Mouse (Mus musculus): ENCODE results near the gene Vangl2. TPM values are rescaled to one million over a fixed set of nuclear protein-coding genes. Genes with fewer than 3 reads are reported as not detected.

Vangl2 gene
- polyA plus RNA-seq, 1 experiment from 2014 or later, result 57.3 TPM

DNA sequence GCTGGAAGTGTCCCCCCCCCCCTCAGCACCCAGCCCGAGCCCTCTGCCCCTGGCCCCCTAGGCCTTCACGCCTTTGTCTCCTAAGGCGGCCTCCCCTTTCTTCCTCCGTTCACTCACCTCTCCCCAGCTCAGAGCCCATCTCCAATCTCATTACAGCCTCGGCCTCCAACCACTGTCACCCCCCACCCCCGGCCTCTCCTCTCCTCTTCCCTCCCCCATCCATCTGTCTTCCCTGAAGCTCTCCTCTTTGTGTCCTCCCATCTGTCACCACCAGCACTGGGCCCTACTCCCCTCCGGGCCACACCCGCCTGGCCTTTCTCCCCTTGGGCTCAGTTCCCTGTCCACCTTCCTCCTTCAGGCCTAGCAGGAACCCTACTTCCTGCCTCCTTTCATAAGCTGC is 33.0 kb upstream of the Vangl2 start:
- H3K9ac ChIP-seq (replicated peaks; ENCODE audit: low read length), result no peak overlapping the region
- H3K36me3 ChIP-seq (ENCODE audit: control insufficient read depth, insufficient read depth, low read length), result peaks cover 23% of the 10 kb centered on the region
- H3K4me2 ChIP-seq (ENCODE audit: low read length), result no peak overlapping the region
- no peaks in the 10 kb centered on the region for H3K27me3 ChIP-seq (ENCODE audit: control insufficient read depth, insufficient read depth, low read length)
- peaks cover 36% of the 10 kb centered on the region; the same call in 1 of the 2 replicates for H3K4me1 ChIP-seq (ENCODE audit: control insufficient read depth, insufficient read depth, low read length)
- H3K9me3 ChIP-seq (ENCODE audit: control insufficient read depth, low read length), result no peaks in the 10 kb centered on the region
- WGBS, result 18% methylated on average over 8 of the region's 8 CpGs
- ATAC-seq (ENCODE audit: low FRiP score, low TSS enrichment) (peak; percentile 38; the same call in 1 of the 2 replicates), DNase-seq (no peak)
- no peak overlapping the region for H3K4me3 ChIP-seq (replicated peaks; ENCODE audit: low read depth, low read length)
- H3K27ac ChIP-seq (replicated peaks; ENCODE audit: low read depth, low read length), result peak overlapping the region; percentile 77

DNA sequence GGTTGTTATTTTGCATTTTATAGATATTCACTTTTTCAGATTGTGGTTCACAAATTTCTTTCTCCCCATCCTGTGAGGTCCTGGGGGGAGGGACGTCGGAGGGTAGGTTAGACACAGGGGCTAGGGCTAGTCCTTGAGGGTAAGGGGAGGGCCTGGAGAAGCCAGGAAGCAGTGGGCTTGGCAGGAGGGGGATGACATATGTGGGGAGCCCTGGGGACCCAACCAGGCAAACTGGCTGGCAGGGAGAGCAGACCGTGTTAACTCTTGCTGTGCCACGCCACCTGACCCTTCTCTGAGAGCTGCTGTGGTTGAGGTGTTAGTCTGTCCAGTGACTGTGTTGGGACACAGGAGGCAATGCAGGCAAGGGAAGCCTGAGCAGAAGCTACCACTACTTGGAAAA is 32.4 kb upstream of the Vangl2 start:
- Histone ChIP-seq H3K4me3 (replicated peaks; ENCODE audit: low read depth, low read length) (no peak overlapping the region), H3K9ac (replicated peaks; ENCODE audit: low read length) (no peak overlapping the region), H3K4me1 (ENCODE audit: control insufficient read depth, insufficient read depth, low read length) (peaks cover 36% of the 10 kb centered on the region; the same call in 1 of the 2 replicates), H3K27me3 (ENCODE audit: control insufficient read depth, insufficient read depth, low read length) (no peaks in the 10 kb centered on the region), H3K27ac (replicated peaks; ENCODE audit: low read depth, low read length) (peak overlapping the region; percentile 77), H3K36me3 (ENCODE audit: control insufficient read depth, insufficient read depth, low read length) (peaks cover 17% of the 10 kb centered on the region), H3K9me3 (ENCODE audit: control insufficient read depth, low read length) (no peaks in the 10 kb centered on the region), H3K4me2 (ENCODE audit: low read length) (no peak overlapping the region)
- DNase-seq (peak; percentile 55), ATAC-seq (ENCODE audit: low FRiP score, low TSS enrichment) (peak; percentile 36; the same call in 1 of the 2 replicates)
- WGBS, result 29% methylated on average over 4 of the region's 4 CpGs

DNA sequence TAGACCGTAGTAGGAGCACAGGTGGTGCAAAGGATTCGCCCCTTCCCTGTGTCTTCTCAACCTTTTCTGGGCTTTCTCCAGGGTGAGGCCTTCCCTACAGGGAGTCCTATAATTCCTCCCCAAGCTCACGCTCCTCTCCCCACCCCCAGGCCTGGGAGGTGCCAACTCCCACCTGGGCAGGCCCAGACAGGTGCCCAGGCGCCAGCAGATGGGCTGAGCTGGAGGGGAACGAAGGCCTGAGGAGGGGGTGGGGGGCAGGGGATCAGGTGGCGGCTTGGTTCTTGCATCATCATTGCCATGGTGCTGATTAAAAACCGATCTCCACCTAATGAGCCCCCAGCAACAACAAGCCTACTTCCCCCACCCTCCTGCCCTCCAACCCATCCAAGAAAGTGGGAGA is 30.6 kb upstream of the Vangl2 start:
- Histone ChIP-seq H3K9ac (replicated peaks; ENCODE audit: low read length) (no peak overlapping the region), H3K4me1 (ENCODE audit: control insufficient read depth, insufficient read depth, low read length) (peaks cover 41% of the 10 kb centered on the region), H3K36me3 (ENCODE audit: control insufficient read depth, insufficient read depth, low read length) (no peaks in the 10 kb centered on the region), H3K27me3 (ENCODE audit: control insufficient read depth, insufficient read depth, low read length) (no peaks in the 10 kb centered on the region), H3K27ac (replicated peaks; ENCODE audit: low read depth, low read length) (peak overlapping the region; percentile 74), H3K4me3 (replicated peaks; ENCODE audit: low read depth, low read length) (no peak overlapping the region), H3K9me3 (ENCODE audit: control insufficient read depth, low read length) (no peaks in the 10 kb centered on the region), H3K4me2 (ENCODE audit: low read length) (no peak overlapping the region)
- DNase-seq, result no peak
- no peak for ATAC-seq (ENCODE audit: low FRiP score, low TSS enrichment)
- 39% methylated on average over 7 of the region's 7 CpGs for WGBS

DNA sequence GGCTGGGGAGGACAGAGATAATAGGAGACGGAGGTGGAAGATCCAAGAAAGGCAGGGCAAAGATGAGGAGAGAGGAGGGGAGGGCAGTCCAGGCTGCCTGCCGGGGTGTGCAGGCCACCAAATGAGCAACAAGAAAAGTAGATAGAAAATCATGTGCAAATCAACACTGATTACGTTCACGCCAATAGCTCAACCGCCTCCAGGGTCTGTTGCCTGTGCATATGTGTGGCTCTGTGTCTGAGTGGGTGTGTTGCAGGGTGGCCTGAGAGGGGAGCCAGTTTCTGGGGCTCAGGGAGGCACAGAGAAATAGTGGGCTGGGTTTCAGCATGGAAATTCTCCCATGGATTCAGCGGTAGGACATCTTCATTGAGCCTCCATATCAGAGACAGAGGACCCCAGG is 30.1 kb upstream of the Vangl2 start:
- Histone ChIP-seq H3K27me3 (ENCODE audit: control insufficient read depth, insufficient read depth, low read length) (no peaks in the 10 kb centered on the region), H3K4me3 (replicated peaks; ENCODE audit: low read depth, low read length) (no peak overlapping the region), H3K36me3 (ENCODE audit: control insufficient read depth, insufficient read depth, low read length) (no peaks in the 10 kb centered on the region), H3K4me1 (ENCODE audit: control insufficient read depth, insufficient read depth, low read length) (peaks cover 47% of the 10 kb centered on the region), H3K9ac (replicated peaks; ENCODE audit: low read length) (no peak overlapping the region), H3K27ac (replicated peaks; ENCODE audit: low read depth, low read length) (peak overlapping the region; percentile 74), H3K4me2 (ENCODE audit: low read length) (peak overlapping the region; percentile 80; the same call in 1 of the 2 replicates), H3K9me3 (ENCODE audit: control insufficient read depth, low read length) (no peaks in the 10 kb centered on the region)
- ATAC-seq (ENCODE audit: low FRiP score, low TSS enrichment) (no peak), DNase-seq (no peak)
- WGBS, result 22% methylated on average over 6 of the region's 6 CpGs

DNA sequence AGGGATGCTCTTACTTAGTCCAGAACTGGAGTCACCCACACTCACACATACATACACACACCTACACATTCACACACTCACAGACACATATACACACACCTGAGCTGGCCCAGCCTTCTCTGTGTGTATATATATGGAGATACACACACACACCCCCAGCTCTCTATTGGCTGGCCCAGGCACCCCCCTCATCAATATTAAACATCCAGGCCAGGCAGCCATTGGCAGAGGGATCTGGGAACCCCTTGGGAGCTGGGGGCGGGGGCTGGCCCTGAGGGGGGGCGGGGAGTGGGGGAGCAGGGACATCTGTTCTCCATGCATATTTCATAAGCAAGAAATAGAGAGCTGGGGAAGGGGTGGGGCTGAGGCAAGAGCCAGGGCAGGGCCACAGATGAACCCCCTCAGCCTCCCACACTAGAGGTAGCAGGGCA is 29.3 kb upstream of the Vangl2 start, which contains the start of gene Nhlh1:
Gene Nhlh1, minus strand, starts transcription at position 83 of the 431 bp plus-strand sequence.
- Histone ChIP-seq H3K4me3 (replicated peaks; ENCODE audit: low read depth, low read length) (peak within 1 kb of the TSS; percentile 30), H3K9me3 (ENCODE audit: control insufficient read depth, low read length) (no peaks in the 10 kb centered on the region), H3K9ac (replicated peaks; ENCODE audit: low read length) (peak within 1 kb of the TSS; percentile 40; the same call in 1 of the 2 replicates), H3K4me2 (ENCODE audit: low read length) (peak within 1 kb of the TSS; percentile 80), H3K36me3 (ENCODE audit: control insufficient read depth, insufficient read depth, low read length) (no peaks in the 10 kb centered on the region), H3K27ac (replicated peaks; ENCODE audit: low read depth, low read length) (peak within 1 kb of the TSS; percentile 74), H3K27me3 (ENCODE audit: control insufficient read depth, insufficient read depth, low read length) (no peaks in the 10 kb centered on the region), H3K4me1 (ENCODE audit: control insufficient read depth, insufficient read depth, low read length) (peaks cover 53% of the 10 kb centered on the region)
- WGBS, result 7% methylated on average over 2 of the region's 2 CpGs
- ATAC-seq (ENCODE audit: low FRiP score, low TSS enrichment) (peak; percentile 80), DNase-seq (peak; percentile 80)

DNA sequence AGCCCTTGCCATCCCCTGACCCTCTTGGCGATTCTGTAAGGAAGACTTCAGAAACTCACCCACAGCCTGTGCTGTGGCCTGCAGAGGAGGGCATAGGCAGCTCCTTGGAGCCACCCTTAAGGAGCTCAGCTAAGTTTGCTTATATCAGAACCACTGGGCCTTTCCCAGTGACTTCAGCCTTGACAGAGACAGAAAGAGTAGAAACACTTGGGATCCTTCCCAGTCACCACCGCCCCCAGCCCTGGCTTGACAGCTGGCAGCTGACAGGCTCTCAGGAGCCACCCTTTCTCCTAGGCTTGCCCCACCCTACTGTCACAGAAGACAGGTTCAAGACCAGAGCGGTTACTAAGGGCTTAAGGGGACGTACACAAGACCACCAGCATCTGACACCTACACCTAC is 28.0 kb upstream of the Vangl2 start:
- no peaks in the 10 kb centered on the region for H3K27me3 ChIP-seq (ENCODE audit: control insufficient read depth, insufficient read depth, low read length)
- ATAC-seq (ENCODE audit: low FRiP score, low TSS enrichment) (no peak), DNase-seq (no peak)
- peak overlapping the region; percentile 39; the same call in 1 of the 2 replicates for H3K9ac ChIP-seq (replicated peaks; ENCODE audit: low read length)
- peak overlapping the region; percentile 30 for H3K4me3 ChIP-seq (replicated peaks; ENCODE audit: low read depth, low read length)
- H3K9me3 ChIP-seq (ENCODE audit: control insufficient read depth, low read length), result no peaks in the 10 kb centered on the region
- WGBS, result 67% methylated on average over 4 of the region's 4 CpGs
- H3K27ac ChIP-seq (replicated peaks; ENCODE audit: low read depth, low read length), result no peak overlapping the region
- peak overlapping the region; percentile 80 for H3K4me2 ChIP-seq (ENCODE audit: low read length)
- H3K36me3 ChIP-seq (ENCODE audit: control insufficient read depth, insufficient read depth, low read length), result no peaks in the 10 kb centered on the region
- H3K4me1 ChIP-seq (ENCODE audit: control insufficient read depth, insufficient read depth, low read length), result peaks cover 51% of the 10 kb centered on the region

DNA sequence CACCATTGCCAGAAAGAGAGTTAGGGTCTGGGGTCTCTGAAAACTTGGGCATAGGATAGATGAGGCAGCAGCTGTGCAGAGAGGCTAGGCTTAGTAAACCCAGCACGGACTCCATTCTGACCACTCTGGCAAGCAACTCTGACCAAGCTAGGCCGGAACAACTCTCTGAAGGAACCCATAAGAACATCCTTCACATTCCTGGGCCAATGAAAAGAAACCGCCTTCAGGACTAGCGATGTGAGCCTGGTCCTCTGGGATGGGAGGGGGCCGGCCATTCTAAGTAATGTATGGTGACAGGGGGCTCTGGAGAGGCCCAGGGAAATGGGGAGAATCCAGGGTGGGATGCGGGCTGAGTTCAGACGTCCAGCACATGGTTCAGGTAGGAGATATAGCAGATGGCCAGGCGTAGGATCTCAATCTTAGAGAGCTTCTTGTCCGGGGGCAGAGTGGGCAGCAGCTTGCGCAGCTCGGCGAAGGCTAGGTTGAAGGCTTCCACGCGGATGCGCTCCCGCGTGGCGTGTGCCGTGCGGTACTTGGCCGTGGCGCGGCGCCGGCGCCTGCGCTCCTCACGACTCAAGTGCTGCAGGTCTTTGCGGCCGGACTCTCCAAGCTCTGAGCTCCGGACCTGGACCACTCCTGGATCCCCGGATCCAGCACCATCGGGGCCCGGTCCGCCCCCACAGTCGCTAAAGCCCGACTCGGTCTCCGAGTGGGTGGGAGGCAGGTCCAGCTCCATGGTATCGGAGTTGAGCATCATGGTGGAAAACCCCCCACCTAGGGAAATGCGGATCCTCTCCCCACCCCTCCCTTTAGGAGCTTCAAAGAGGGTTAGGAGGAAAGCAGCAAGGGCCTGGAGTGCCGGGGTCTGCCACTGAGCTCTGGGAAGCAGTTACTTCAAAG is 25.5 kb upstream of the Vangl2 start:
- Histone ChIP-seq H3K9ac (replicated peaks; ENCODE audit: low read length) (peak overlapping the region; percentile 66), H3K9me3 (ENCODE audit: control insufficient read depth, low read length) (no peaks in the 10 kb centered on the region), H3K27me3 (ENCODE audit: control insufficient read depth, insufficient read depth, low read length) (no peaks in the 10 kb centered on the region), H3K4me3 (replicated peaks; ENCODE audit: low read depth, low read length) (peak overlapping the region; percentile 44), H3K27ac (replicated peaks; ENCODE audit: low read depth, low read length) (no peak overlapping the region), H3K4me2 (ENCODE audit: low read length) (peak overlapping the region; percentile 80), H3K36me3 (ENCODE audit: control insufficient read depth, insufficient read depth, low read length) (no peaks in the 10 kb centered on the region), H3K4me1 (ENCODE audit: control insufficient read depth, insufficient read depth, low read length) (peaks cover 45% of the 10 kb centered on the region)
- peak; percentile 70 for DNase-seq
- WGBS, result 3% methylated on average over 42 of the region's 42 CpGs
- ATAC-seq (ENCODE audit: low FRiP score, low TSS enrichment), result no peak

DNA sequence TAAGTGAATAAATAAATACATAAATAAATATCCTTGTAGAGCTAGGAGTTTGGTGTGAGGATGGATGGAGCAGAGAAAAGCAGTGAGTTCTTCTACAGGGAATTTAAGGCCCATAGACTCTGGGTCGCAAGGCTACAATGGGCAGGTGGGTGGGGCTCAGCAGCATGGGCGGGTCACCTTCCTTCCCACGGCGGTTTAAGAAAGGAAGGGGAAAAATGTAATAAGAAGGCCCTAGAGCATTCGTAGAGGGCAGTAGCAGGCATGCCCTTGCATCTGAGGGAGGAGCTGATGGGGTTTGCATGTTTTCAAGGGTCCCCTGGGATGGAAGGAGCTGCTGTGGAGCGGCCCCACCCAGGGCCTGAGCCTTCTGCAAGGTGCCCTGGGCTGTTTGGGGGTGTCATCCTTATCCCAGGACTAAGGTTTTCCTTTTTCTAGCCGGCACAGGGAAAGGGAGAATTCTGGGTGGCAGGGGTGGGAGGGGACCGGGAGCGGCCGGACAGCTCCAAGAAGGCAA is 24.6 kb upstream of the Vangl2 start:
- peak overlapping the region; percentile 80 for H3K4me2 ChIP-seq (ENCODE audit: low read length)
- ATAC-seq (ENCODE audit: low FRiP score, low TSS enrichment), result no peak
- DNase-seq, result no peak
- H3K4me1 ChIP-seq (ENCODE audit: control insufficient read depth, insufficient read depth, low read length), result peaks cover 44% of the 10 kb centered on the region
- WGBS, result 8% methylated on average over 10 of the region's 10 CpGs
- H3K9ac ChIP-seq (replicated peaks; ENCODE audit: low read length), result peak overlapping the region; percentile 32; the same call in 1 of the 2 replicates
- no peaks in the 10 kb centered on the region for H3K36me3 ChIP-seq (ENCODE audit: control insufficient read depth, insufficient read depth, low read length)
- 0 out of 2 replicates have a peak overlapping the region, but pooled peaks have one; percentile 9 for H3K27ac ChIP-seq (replicated peaks; ENCODE audit: low read depth, low read length)
- H3K9me3 ChIP-seq (ENCODE audit: control insufficient read depth, low read length), result no peaks in the 10 kb centered on the region
- H3K4me3 ChIP-seq (replicated peaks; ENCODE audit: low read depth, low read length), result peak overlapping the region; percentile 44; the same call in 1 of the 2 replicates
- no peaks in the 10 kb centered on the region for H3K27me3 ChIP-seq (ENCODE audit: control insufficient read depth, insufficient read depth, low read length)
